Mouse (Mus musculus) naive thymus-derived CD4-positive, alpha-beta T cell, adult 5 months (primary cell): Measurements from ENCODE around the gene Olfr342. TPM values are rescaled to one million over a fixed set of nuclear protein-coding genes. Genes with fewer than 3 reads are reported as not detected.

ENCODE experiments used
- polyA plus RNA-seq: library from polyadenylated mRNA; unstranded; fragments of 100-300 nt; shearing (Covaris generic); gene quantifications from one replicate; pipeline ENCODE4 v1.2.1, GENCODE M21; 2017

Olfr342 gene
- polyA plus RNA-seq: not detected

DNA sequence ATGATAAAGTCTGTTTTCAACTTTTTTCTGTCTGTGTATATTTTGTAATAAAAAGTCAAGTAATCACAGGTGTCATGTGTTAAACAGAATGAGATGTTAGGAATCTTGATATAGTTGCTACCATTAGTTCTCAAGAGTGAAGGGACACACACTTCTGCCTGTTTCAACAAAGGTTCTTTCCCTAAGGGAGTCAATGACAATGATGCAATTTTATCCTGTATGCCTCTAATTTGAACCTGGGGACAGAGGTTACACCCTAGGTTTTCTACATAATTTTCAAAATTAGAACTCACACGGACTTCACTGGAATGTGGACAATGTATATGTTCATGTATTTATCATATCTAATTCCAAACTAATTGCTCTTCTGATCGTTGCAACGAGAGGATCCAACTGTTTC is at the start of gene Olfr342:
Gene Olfr342 (plus strand): TSS at position 301 of the 400 bp plus-strand sequence.

DNA sequence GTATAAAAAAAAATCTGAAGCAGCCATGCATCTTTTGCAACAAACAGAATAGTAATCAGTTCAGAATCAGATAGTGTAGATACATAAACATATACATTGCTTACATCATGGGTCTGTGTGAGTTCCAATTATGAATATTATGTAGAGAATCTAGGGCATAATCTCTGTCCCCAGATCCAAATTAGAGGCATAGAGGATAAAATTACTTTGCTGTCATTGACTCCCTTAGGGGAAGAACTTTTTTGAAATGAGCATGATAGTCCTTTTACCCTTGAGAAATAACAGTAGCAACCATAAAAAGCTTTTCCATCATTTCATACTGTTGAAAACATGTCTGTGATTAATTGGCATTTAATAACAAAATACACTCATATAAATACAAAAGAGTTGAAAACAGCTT is 42.4 kb upstream of the Olfr342 start, which contains the start of gene Olfr341:
Gene Olfr341 (minus strand): TSS at position 101 of the 400 bp plus-strand sequence.

DNA sequence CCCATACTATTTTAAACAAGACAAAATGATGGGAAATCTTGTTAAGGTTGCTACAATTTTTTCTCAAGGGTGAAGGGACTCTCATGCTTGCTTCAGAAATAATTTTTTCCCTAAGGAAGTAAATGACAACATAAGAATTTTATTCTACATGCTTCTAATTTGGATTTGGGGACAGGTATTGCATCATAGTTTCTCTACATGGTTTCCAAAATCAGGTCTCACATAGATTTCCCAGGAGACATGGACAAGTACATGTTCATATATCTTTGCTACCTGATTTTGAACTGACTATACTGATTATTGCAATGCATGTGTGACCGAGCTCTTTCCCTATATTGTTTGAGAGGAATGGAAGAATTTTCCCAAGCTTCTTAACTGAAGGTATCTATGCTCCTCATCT is 41.6 kb downstream of the Olfr342 start, which contains the start of gene Olfr344:
Gene Olfr344 (plus strand): TSS at position 301 of the 400 bp plus-strand sequence.

Other genes with a start within 250 kb of the Olfr342 start
- 0.22 TPM for gene Olfr338, start 151.5 kb upstream of the Olfr342 start, polyA plus RNA-seq
- not detected for gene Olfr339, start 106.1 kb upstream of the Olfr342 start, polyA plus RNA-seq
- gene Olfr340, start 72.4 kb upstream of the Olfr342 start, polyA plus RNA-seq: not detected
- 0.20 TPM for gene Olfr341, start 42.5 kb upstream of the Olfr342 start, polyA plus RNA-seq
- gene Olfr344, start 41.7 kb downstream of the Olfr342 start, polyA plus RNA-seq: not detected
- gene Olfr345, start 115.0 kb downstream of the Olfr342 start, polyA plus RNA-seq: not detected
- gene Olfr346, start 160.8 kb downstream of the Olfr342 start, polyA plus RNA-seq: not detected
- not detected for gene Olfr347, start 206.9 kb downstream of the Olfr342 start, polyA plus RNA-seq